Mouse (Mus musculus) forebrain, embryonic 15.5 days (tissue): Measurements from ENCODE around the gene Prx. TPM values are rescaled to one million over a fixed set of nuclear protein-coding genes. Genes with fewer than 3 reads are reported as not detected.
"Not testable (repeated sequence)": the region's sequence is repeated elsewhere in the genome, so short reads cannot be mapped to it uniquely, and the experiment has no call there.

Source experiments
- ATAC-seq: fragments of 200-750 bp; cut with Nextera tagmentation; replicated peaks from 2 replicates; pipeline ENCODE4 v1.8.0; 2017; ENCODE audit warnings: mild to moderate bottlenecking, moderate TSS enrichment, moderate library complexity
- H3K27ac ChIP-seq: fragments of 300-500 bp; sonication (generic); replicated peaks from 2 replicates; pipeline ENCODE4 v1.5.1; 2015; ENCODE audit warnings: mild to moderate bottlenecking, inconsistent platforms
- H3K27me3 ChIP-seq: fragments of 300-500 bp; sonication (generic); 2 replicates; pipeline ENCODE4 v1.6.1; 2015; ENCODE audit warnings: inconsistent platforms
- H3K36me3 ChIP-seq: fragments of 300-500 bp; sonication (generic); 2 replicates; pipeline ENCODE4 v1.6.1; 2015; ENCODE audit warnings: mild to moderate bottlenecking, inconsistent platforms
- H3K4me1 ChIP-seq: fragments of 300-500 bp; sonication (generic); 2 replicates; pipeline ENCODE4 v1.6.1; 2015; ENCODE audit warnings: inconsistent platforms
- H3K4me2 ChIP-seq: fragments of 300-500 bp; sonication (generic); replicated peaks from 2 replicates; pipeline ENCODE4 v1.6.1; 2015; ENCODE audit warnings: mild to moderate bottlenecking, inconsistent platforms
- H3K4me3 ChIP-seq: fragments of 300-500 bp; sonication (generic); 2 replicates; pipeline ENCODE4 v1.5.1; 2015; ENCODE audit warnings: mild to moderate bottlenecking, inconsistent platforms
- H3K9ac ChIP-seq: fragments of 300-500 bp; sonication (generic); replicated peaks from 2 replicates; pipeline ENCODE4 v1.6.1; 2015; ENCODE audit warnings: mild to moderate bottlenecking, inconsistent platforms
- H3K9me3 ChIP-seq: fragments of 300-500 bp; sonication (generic); 2 replicates; pipeline ENCODE4 v1.6.1; 2016; ENCODE audit warnings: inconsistent platforms
- WGBS: fragments of 180-500 bp; shearing (Covaris S2); methylation state at CpG from one replicate; pipeline ENCODE4 v1.1.7; 2015; ENCODE audit warnings: mixed read lengths; 5-methylcytosine and 5-hydroxymethylcytosine counted together
- polyA plus RNA-seq: library from polyadenylated mRNA; unstranded; fragments of >200 nt; fragmentation: Nextera tagmentation; extraction: Ambion mirVana; gene quantifications from 2 replicates; pipeline ENCODE4 v1.2.1, GENCODE M21; 2015

The Prx gene
- polyA plus RNA-seq, 1 experiment from 2014 or later = 1.1 TPM

DNA sequence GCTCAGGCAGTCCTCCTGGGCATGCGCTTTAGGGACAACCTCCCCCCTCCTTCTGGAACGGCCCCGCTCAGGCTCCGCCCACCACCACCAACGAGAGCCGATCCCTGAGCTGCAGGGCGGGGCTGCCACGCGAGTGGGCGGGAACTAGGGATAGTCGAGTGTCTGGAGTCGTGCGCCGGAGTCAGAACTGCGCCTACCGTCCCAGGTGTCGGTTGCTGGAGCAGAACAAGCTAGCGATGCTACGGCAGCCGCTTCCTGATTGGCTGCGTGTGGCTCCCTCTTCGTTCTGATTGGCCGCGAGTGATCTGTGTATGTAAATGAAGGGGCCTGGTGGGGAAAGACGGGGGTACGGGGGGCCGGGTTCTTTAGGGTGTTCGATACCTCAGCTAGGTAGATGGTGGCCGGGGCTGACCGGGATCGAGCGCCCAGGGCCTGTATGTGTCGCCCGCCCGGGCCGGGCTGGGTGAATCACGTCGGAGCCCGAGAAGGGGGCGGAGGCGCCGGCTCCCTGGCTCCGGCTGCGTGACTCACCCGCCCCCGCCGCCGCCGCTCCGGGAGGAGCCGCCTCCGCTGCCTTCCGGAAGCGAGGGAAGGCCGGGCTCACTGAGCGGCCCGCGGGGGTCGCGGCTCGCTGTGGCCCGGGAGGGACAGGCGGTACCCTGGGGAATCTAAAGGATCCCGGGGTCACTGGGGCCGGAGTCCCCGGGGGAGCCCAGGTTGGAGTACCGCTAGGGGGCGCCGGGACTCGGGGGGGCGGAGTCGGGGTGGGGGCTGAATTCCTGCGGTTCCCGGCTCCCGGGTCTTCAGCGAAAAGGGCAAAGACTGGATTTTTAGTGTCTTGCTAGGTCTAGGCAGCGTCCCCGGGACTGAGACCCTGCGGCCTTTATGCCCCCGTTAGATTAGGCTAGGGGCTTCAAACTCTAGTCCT is 12.1 kb upstream of the Prx start, which contains the start of gene Sertad1:
Gene Sertad1 (plus strand): TSS at position 141 of the 928 bp plus-strand sequence.
- Histone ChIP-seq H3K36me3 (no peaks in the 10 kb centered on the region), H3K9me3 (no peaks in the 10 kb centered on the region), H3K9ac (peak within 1 kb of the TSS; percentile 64), H3K4me2 (peak within 1 kb of the TSS; percentile 52), H3K4me1 (peaks cover 21% of the 10 kb centered on the region), H3K27me3 (no peaks in the 10 kb centered on the region), H3K27ac (peak within 1 kb of the TSS; percentile 90), H3K4me3 (peak within 1 kb of the TSS; percentile 68)
- under 1% methylated on average over 74 of the region's 80 CpGs for WGBS
- ATAC-seq = peak; percentile 98

GRCm38 (mm10) chr7:27487740-27488268 is 11.3 kb upstream of the Prx start:
- Histone ChIP-seq H3K4me3 (peak overlapping the region; percentile 68), H3K27ac (peak overlapping the region; percentile 90; the same call in 1 of the 2 replicates), H3K9me3 (no peaks in the 10 kb centered on the region), H3K9ac (peak overlapping the region; percentile 64), H3K4me1 (peaks cover 20% of the 10 kb centered on the region), H3K27me3 (no peaks in the 10 kb centered on the region), H3K4me2 (peak overlapping the region; percentile 52), H3K36me3 (no peaks in the 10 kb centered on the region)
- ATAC-seq = no peak
- WGBS = 3% methylated on average over 13 of the region's 13 CpGs

DNA sequence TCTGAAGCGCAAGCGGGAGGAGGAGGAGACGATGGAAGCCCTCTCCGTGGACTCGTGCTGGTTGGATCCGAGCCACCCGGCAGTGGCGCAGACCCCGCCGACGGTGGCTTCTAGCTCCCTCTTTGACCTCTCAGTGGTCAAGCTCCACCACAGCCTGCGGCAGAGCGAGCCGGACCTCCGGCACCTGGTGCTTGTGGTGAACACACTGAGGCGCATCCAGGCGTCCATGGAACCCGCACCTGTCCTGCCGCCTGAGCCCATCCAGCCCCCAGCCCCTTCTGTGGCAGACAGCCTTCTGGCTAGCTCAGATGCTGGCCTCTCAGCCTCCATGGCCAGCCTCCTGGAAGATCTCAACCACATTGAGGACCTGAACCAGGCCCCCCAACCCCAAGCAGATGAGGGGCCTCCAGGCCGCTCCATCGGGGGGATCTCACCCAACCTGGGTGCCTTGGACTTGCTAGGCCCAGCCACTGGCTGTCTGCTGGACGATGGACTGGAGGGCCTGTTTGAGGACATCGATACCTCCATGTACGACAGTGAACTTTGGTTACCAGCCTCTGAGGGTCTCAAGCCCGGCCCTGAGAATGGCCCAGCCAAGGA is 9.8 kb upstream of the Prx start:
- Histone ChIP-seq H3K4me3 (no peak overlapping the region), H3K9me3 (no peaks in the 10 kb centered on the region), H3K27me3 (no peaks in the 10 kb centered on the region), H3K4me2 (no peak overlapping the region), H3K4me1 (peaks cover 20% of the 10 kb centered on the region), H3K9ac (no peak overlapping the region), H3K36me3 (no peaks in the 10 kb centered on the region), H3K27ac (no peak overlapping the region)
- no peak for ATAC-seq
- 91% methylated on average over 25 of the region's 25 CpGs for WGBS

DNA sequence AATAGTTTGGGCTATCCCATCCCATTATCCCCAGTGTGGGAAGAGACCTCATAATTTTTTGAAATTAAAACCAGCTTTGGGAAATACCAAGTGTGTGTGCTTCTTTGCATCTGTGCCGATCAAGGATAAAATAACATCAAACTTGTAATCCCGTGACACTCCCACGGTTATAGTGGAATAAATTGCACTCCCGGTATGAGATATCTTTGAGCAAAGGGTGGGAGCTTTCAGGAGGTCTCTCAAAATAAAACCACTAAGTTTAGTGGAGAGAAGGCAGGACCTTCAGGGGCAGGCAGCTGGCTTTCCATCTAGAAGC is 8.9 kb upstream of the Prx start:
- Histone ChIP-seq H3K36me3 (no peaks in the 10 kb centered on the region), H3K9ac (peak overlapping the region; percentile 34), H3K9me3 (no peaks in the 10 kb centered on the region), H3K27me3 (no peaks in the 10 kb centered on the region), H3K4me3 (peak overlapping the region; percentile 35), H3K4me1 (peaks cover 20% of the 10 kb centered on the region), H3K4me2 (peak overlapping the region; percentile 51), H3K27ac (peak overlapping the region; percentile 42; the same call in 1 of the 2 replicates)
- WGBS = 36% methylated on average over 4 of the region's 4 CpGs
- ATAC-seq = no peak

GRCm38 (mm10) chr7:27490543-27491329 is 8.4 kb upstream of the Prx start:
- 2% methylated on average over 32 of the region's 33 CpGs for WGBS
- Histone ChIP-seq H3K9ac (peak overlapping the region; percentile 34), H3K9me3 (no peaks in the 10 kb centered on the region), H3K36me3 (no peaks in the 10 kb centered on the region), H3K27me3 (no peaks in the 10 kb centered on the region), H3K4me3 (peak overlapping the region; percentile 35), H3K4me2 (peak overlapping the region; percentile 51), H3K4me1 (peaks cover 20% of the 10 kb centered on the region), H3K27ac (peak overlapping the region; percentile 42; the same call in 1 of the 2 replicates)
- ATAC-seq = peak; percentile 21; the same call in 1 of the 2 replicates

DNA sequence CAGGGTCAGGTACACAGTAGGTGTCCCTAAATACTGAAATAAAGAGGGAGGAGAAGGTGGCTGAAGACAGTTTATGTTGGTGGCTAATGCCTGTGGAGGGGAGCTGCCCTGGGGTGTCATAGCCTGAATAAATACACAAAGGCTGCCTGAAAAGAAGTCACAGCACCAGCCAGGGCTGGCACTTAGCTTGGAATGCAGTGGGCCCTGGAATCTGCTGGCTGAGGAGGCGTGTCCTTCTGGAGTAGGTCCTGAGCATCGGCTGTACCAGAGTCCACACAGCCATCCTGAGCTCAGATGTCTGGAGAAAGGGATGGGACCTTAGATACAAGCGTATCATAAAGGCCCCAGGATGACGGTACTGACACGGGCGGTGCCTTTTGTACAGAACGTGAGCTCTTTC is 7.3 kb upstream of the Prx start:
- Histone ChIP-seq H3K27me3 (no peaks in the 10 kb centered on the region), H3K36me3 (no peaks in the 10 kb centered on the region), H3K9me3 (no peaks in the 10 kb centered on the region), H3K4me2 (no peak overlapping the region), H3K27ac (no peak overlapping the region), H3K9ac (no peak overlapping the region), H3K4me3 (no peak overlapping the region), H3K4me1 (peaks cover 17% of the 10 kb centered on the region)
- ATAC-seq = no peak
- WGBS = 81% methylated on average over 7 of the region's 7 CpGs

DNA sequence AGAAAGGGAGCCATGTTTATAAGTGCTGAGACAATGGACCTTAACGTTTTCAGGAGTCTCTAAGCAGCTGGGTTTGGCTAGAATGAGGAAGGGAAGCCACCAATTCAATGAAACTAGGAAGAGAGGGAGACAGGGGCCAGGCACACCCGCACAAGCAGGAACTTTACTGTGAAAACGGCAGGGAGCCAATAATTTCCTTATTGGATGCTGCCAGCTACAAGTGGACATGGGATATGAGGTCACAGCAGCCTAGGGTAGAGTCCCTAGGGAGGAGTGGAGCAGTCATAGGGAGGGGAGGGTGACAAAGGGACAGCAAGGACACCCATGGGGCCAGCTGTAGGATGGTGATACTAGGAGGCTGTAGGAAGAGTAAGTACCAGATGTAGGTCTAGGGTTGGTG is 6.1 kb upstream of the Prx start:
- Histone ChIP-seq H3K4me2 (no peak overlapping the region), H3K4me1 (peaks cover 10% of the 10 kb centered on the region), H3K4me3 (no peak overlapping the region), H3K27me3 (no peaks in the 10 kb centered on the region), H3K9ac (no peak overlapping the region), H3K36me3 (no peaks in the 10 kb centered on the region), H3K27ac (no peak overlapping the region), H3K9me3 (no peaks in the 10 kb centered on the region)
- 70% methylated on average over 3 of the region's 3 CpGs for WGBS
- ATAC-seq = no peak

DNA sequence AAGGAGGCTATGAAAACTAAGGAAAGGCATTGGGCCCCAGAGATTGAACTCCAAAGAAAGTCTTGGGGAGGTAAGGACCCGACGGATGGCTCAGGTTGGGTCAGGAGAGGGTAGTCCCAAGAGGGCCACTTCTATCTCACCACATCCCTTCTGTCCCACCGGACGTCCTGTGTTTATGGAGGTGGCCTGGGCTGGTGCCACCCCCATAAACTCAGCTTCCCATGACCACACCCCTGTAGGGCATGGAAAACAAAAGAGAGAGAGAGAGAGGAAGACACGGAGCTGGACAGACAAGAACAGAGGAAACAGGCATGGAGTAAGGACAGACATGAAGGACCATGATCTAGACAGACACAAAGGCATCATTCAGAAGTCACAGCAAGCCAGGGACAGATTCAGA is 5.7 kb upstream of the Prx start:
- no peak overlapping the region for H3K9ac ChIP-seq
- WGBS = 86% methylated on average over 5 of the region's 5 CpGs
- H3K4me1 ChIP-seq = peaks cover 9% of the 10 kb centered on the region
- ATAC-seq = no peak
- H3K9me3 ChIP-seq = no peaks in the 10 kb centered on the region
- H3K27ac ChIP-seq = no peak overlapping the region
- no peaks in the 10 kb centered on the region for H3K36me3 ChIP-seq
- no peaks in the 10 kb centered on the region for H3K27me3 ChIP-seq
- H3K4me2 ChIP-seq = no peak overlapping the region
- no peak overlapping the region for H3K4me3 ChIP-seq

DNA sequence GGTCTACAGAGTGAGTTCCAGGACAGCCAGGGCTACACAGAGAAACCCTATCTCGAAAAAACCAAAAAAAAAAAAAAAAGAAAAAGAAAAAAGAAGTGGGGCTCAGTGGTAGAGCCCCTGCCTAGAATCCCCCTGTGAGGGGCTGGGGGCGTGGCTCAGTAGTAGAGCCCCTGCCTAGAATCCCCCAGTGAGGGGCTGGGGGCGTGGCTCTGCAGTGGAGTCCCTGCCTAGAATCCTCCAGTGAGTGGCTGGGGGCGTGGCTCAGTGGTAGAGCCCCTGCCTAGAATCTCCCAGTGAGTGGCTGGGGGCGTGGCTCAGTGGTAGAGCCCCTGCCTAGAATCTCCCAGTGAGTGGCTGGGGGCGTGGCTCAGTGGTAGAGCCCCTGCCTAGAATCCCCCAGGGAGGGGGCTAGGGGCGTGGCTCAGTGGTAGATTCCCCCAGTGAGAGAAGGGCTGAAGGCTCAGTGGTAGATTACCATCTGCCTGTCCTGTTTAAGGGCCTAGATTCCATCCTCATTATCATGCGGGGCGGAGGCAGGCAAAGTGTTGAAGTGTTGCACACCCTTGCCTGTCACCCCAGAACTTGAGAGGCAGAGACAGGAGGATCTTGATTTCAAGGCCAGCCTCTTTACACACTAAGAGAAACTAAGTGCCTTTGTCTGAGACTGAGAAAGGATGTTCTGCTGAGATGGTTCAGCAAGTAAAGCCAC is 4.3 kb upstream of the Prx start:
- not testable (repeated sequence) for H3K4me3 ChIP-seq, H3K36me3 ChIP-seq, H3K9ac ChIP-seq, H3K27ac ChIP-seq, H3K4me1 ChIP-seq, H3K27me3 ChIP-seq, H3K4me2 ChIP-seq, H3K9me3 ChIP-seq, ATAC-seq
- WGBS = 84% methylated on average over 9 of the region's 9 CpGs

DNA sequence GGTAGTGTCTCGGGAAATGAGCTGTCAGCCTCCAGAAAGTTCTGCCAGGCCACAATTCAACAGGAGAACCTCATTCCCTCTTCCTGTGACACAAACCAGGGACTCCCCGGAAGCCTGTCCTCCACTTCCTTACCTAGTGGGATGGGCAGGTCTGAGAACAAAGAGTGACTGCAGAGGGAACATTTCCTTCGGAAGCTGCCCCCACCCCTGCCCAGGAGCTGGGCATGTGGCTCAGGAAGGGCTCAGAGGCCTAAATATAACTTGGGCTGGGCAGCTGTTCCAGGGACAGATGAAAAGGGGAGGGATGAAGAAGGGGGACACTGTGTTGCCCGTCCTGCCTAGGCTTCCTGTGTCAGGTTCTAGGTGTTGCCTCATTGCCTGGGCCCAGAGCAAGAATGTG is 2.5 kb downstream of the Prx start:
- Histone ChIP-seq H3K36me3 (no peaks in the 10 kb centered on the region), H3K4me2 (no peak overlapping the region), H3K9me3 (no peaks in the 10 kb centered on the region), H3K27ac (no peak overlapping the region), H3K9ac (no peak overlapping the region), H3K4me3 (no peak overlapping the region), H3K4me1 (no peaks in the 10 kb centered on the region), H3K27me3 (no peaks in the 10 kb centered on the region)
- 72% methylated on average over 4 of the region's 4 CpGs for WGBS
- ATAC-seq = no peak

DNA sequence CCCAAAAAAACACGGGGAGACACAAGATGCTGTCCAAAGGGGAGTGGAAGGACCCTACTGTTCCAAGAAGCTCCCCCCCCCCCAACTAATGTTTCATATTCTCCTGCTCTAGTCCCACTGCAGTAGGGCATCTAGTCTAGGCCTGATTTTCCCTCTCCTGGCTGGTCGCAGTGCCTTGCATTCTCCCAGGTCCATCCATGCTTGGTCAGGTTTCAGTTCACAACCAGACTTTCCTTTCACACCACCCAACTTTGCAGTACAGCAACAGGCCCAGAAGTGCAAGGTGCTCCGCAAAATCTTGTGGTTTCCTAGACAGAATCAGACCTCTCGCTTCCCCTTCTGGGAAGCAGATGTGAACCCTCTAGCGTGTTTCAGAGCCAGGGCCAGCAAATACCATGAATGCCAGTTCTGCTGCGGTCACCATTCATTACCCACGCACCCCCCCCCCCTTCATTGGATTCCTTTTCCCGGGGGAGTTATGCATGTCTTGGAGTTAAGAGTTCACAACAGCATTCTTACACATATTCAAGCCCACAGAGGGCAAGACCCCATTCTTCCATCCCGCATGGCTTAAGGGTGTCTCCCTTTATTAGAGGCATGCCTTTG is 7.7 kb downstream of the Prx start:
- peak overlapping the region; percentile 67 for H3K4me2 ChIP-seq
- peak overlapping the region; percentile 95; the same call in 1 of the 2 replicates for H3K27ac ChIP-seq
- 45% methylated on average over 9 of the region's 9 CpGs for WGBS
- H3K27me3 ChIP-seq = no peaks in the 10 kb centered on the region
- no peak overlapping the region for H3K9ac ChIP-seq
- H3K4me3 ChIP-seq = peak overlapping the region; percentile 65
- no peaks in the 10 kb centered on the region for H3K9me3 ChIP-seq
- no peaks in the 10 kb centered on the region for H3K36me3 ChIP-seq
- peaks cover 12% of the 10 kb centered on the region for H3K4me1 ChIP-seq
- no peak for ATAC-seq
